Mouse (Mus musculus) heart, adult 8-10 months (tissue): Measurements from ENCODE around the gene Ngrn. TPM values are rescaled to one million over a fixed set of nuclear protein-coding genes. Genes with fewer than 3 reads are reported as not detected.
A peak's percentile ranks its signal among the peaks of the same experiment; 100 is the strongest.

ENCODE experiments used
- DNase-seq: peaks from one replicate; pipeline ENCODE4 v3.0.0; 2022; ENCODE audit warnings: low spot score
- total RNA-seq, 4 experiments: library from RNA; stranded (reverse); gene quantifications; 2 replicates each; pipeline ENCODE4 v1.2.4; 2022

The Ngrn gene
- total RNA-seq, result 10 to 100 TPM; 26.2 to 28.6 (median 27.2) TPM

DNA sequence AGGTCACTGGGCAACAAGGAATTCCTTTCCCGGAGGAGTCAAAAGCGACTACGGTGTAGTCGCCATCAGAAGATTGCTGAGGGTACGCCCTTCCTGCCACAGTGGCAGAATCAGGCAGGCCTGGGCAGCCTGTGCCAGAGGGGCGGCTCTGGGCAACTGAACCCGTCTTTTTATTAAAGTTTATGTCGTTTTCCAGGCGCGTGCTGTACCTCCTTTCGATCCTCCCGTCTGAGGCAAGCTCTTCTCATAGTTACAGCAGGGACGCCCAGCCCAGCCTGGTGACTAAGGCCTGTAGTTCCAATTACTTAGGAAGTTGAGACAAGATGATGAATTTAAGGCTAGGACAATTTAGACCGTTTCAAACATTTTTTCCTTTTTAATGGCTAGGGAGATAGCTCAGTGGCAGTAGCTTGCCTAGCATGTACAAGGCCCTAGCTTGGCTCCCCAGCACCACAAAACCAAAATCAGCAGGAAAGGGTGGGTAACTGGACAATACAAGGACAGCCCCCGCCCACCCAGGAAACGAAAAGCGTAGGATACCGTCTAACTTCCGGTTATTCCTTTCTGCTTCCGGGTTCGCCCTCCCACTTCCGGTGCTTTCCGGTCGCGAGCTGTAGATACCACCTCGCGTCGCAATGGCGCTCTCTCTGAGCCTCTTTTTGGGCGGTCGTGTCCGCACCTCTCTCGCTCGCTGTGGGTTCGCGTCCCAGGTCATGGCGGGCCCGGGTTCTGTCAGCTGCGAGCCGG is at the start of gene Ngrn:
Gene Ngrn, plus strand, starts transcription at position 591 of the 747 bp plus-strand sequence.
- peak; percentile 89 for DNase-seq

DNA sequence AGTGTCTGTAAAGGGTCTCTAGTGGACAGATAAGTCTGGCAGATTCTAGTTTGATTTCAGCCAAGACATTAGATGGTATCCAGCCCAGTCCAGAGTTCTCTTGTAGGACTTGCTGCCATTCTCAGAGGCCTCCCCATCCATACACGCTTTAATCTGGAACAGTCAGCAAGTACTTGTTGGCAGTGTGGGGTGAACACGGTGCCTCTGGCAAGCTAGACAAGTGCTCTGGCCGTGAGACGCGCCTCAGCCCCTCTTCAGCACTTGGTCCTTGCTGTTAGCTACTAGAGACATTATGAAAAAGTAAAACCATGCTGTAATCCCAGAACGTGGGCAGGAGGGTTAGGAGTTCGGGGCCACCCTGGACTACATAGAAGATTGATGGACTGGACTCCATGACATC is 47.4 kb upstream of the Ngrn start:
- DNase-seq, result no peak

DNA sequence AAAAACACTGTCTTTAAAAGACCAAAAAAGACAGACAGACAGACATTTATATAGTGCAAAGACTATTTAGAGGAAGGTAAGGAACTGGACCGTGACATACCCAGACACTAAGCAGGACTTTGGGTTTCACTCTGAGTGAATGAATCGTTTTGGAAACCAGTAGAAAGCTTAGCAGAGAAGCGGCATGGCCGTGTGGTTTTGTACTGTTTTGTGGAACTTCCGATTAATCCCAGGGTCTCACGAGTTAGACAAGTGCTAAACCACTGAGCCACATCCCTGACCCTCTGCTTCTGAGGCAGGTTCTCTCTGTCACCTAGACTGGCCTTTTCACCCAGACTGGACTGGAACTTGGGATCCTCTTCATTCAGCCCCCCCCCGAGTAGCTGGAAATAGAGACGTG is 46.6 kb upstream of the Ngrn start:
- DNase-seq, result no peak

DNA sequence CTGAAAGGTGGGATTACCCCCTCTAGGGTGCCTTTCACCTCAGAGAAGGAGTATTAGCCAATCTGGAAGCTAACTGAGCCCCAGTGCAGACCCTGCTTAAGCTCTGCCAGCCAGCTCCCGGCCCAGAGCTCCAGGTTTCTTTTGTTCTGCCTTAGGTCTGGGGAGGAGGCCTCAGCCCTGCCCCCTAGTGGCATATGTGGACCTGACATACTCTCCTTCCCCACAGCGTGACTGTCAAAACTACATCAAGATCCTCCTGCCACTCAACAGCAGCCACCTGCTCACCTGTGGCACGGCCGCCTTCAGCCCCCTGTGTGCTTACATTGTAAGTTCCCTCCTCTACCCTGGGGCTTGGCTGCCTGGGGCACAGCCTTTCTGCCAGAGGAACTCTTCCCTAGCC is 45.6 kb upstream of the Ngrn start:
- DNase-seq, result peak; percentile 71

DNA sequence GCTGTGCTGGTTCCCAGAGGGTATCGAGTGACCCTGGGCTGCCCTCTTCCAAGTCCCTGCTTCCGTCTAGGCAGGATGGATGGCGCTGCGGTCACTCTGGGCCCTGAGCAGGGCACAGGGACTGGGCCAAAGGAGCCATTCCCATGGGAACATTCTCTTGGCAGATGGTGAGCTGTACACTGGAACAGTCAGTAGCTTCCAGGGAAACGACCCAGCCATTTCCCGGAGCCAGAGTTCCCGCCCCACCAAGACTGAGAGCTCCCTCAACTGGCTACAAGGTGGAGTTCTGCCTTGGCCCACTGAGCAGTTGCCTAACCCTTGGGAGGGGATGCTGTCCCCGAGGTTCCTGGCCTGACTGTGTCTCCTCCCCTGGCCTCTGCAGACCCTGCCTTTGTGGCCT is 44.4 kb upstream of the Ngrn start:
- peak; percentile 75 for DNase-seq

DNA sequence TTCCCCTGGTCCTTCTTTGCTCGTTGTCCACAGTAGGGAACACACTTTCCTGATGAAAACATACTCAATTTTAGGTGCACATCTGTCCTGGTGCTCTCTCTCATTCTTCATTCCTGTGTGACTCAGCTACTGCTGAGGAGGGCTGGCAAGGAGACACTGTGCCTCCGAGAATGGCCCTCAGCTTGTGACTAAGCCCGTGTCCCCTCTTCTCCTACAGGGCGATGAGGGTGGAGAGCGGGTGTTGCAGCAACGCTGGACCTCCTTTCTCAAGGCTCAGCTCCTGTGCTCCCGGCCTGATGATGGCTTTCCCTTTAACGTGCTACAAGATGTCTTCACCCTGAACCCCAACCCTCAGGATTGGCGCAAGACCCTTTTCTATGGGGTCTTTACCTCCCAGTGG is 42.3 kb upstream of the Ngrn start:
- no peak for DNase-seq

DNA sequence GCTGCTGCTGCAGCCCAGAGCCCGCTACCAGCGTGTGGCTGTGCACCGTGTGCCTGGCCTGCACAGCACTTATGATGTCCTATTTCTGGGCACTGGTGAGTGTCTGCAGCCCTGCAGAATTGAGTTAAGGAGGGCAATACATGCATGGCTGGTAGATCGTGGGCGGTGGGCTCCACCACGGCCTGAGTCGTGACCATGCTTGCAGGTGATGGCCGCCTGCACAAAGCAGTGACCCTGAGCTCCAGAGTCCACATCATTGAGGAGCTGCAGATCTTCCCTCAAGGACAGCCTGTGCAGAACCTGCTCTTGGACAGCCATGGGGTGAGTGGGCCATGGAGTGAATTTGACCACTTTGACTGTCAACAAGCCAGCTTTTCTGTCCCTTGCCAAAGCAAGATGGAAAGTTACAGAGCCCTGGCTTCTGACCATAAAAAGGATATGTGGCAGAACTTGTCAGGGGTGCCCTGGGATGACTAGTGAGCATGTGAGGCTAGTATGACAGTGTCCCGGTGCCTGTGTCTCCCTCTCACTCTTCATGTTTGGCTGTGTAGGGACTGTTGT is 40.7 kb upstream of the Ngrn start:
- DNase-seq, result no peak

DNA sequence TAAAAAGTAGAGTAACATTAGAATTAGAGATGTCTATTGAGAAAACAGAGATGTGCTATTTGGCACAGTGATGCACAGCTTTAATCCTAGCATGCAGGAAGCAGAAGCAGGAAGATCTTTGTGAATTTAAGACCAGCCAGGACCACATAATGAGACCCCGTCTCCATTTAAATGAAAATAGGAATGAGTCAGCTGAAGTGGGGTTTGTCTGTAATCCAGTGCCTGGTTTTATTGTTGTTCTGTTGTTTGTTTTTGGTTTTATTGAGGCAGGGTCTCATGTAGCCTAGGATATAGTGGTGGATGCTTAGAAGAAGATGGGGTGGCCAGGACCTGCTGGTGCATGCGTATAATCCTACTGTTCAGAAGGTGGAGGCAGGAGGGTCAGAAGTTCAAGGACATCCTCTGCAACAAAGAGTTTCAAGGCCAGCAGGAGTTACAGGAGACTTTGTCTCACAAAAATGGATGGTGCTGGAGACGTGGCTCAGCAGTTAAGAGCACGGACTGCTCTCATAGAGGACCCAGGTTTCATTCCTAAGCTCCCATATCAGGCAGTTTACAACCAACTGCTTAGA is 39.8 kb upstream of the Ngrn start:
- no peak for DNase-seq

DNA sequence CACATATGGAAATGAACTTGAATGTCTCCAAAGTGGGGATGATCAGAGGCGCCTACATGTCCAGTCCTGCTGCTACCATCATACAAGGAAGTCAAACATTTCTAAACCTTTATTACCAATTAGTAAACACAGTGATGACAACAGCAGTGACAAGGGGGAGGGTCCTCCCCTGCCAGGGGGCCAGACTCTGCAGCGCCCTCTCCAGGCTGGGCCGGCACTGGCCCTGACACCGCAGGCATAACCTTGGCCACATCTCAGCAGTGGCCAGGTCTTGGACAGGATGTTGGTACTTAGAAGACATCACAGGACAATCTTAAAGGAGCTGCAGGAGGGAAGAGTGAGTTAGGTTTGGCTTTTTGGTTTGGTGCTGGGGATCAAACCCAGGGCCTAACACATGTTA is 34.0 kb upstream of the Ngrn start:
- no peak for DNase-seq

DNA sequence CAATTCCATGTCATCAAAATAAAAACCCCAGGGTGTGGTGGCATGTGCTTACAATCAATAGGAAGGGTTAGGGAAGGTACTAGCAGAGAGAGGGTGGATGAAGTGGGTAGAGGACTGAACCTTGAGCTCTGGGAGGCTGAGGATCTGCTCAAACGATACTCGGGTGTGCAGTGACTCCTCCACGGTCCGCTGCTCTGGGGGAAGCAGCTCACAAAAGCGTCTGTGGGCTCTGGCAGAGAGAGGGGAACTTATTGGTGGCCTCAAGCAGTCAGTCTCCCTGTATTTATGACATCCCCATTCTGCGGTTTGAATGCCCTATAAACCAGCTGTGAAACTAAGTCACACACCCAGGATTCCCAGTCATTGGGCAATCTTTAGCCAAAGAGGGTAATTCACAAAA is 30.8 kb upstream of the Ngrn start:
- no peak for DNase-seq

DNA sequence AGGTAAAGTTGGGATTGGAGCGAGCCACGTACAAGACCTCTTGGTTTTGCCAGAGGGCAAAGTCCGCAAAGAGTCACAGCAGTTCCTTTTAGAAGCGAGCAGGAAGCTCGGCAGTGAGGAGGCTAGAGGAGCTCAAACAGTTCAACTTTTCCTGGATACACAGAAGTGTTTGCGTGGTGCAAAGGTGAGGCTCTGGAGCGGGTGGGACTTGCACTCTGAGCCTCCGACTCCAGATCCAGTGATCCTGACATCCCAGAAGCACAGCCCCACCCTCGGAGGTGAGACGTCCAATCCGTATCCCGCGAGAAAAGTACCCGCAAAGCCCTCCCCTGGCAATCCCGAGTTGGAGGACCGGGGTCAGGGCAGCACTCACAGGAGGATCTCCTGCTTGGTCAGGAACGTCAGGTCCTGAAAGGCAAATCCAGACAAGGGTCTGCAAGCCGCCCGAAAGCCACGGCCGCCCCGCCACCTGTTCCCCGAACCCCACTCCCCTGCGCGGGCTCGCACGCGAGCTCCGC is 29.0 kb upstream of the Ngrn start:
- no peak for DNase-seq

DNA sequence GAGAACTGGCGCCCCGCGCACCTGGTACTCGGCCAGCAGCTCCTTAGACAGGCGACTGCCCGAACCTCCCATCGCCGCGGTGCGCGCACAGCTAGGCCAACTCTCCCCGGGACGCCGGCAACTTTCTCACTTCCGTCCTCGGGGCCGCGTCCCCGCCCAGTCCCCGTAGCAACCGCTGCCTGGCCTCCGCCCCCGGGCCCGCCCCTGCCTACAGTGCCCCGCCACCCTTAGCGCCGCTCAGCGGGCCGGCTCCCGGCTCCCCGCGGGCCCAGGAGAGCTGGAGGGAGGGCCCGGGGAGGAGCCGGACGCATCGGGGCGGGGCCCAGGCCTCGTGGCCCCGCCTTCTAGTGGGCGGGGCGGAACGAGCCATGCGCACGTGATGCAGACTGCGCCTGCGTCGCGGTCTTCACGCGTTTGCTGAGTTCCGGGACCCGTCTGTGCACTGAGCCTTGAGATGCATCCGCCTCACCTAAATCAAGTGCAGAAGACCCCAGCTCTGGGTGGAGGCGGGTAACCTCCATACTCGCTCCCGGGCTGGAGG is 28.5 kb upstream of the Ngrn start, which contains the start of the genes Cib1 and Gdpgp1:
Gene Cib1, minus strand, starts transcription at position 325 of the 541 bp plus-strand sequence.
Gene Gdpgp1, plus strand, starts transcription at position 377 of the 541 bp plus-strand sequence.
- peak; percentile 94 for DNase-seq

DNA sequence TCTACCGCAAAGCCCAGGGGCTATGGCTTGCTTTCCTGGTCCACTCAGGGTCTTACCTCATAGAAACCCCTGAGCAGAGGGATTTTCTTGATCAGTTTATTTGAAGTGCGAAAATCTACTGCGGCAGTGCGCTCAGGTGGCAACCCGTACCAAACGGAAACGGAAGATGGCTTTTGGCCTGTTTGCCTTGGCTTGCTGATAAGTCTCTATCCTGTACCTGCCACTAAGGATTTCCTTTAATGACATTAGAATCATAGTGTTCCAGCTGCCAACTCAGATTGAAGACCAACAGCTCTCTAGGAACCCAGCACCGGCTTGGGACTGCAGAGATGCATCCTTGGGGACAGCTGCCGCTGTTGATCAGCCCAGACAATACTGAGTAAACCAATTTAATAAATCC is 27.2 kb upstream of the Ngrn start:
- DNase-seq, result no peak

DNA sequence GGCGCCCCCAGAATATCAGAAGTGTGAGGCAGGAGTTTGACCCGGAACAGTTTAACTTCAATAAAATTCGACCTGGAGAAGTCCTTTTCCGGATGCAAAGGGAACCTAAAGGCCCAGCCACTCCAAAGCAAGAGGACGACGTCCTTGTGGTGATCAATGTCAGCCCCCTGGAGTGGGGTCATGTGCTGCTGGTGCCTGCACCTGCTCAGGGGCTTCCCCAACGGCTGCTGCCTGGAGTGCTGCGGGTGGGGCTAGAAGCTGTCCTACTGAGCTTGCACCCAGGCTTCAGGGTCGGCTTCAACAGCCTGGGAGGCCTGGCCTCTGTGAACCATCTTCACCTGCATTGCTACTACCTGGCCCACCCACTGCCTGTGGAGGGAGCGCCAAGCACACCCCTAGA is 22.5 kb upstream of the Ngrn start:
- no peak for DNase-seq

DNA sequence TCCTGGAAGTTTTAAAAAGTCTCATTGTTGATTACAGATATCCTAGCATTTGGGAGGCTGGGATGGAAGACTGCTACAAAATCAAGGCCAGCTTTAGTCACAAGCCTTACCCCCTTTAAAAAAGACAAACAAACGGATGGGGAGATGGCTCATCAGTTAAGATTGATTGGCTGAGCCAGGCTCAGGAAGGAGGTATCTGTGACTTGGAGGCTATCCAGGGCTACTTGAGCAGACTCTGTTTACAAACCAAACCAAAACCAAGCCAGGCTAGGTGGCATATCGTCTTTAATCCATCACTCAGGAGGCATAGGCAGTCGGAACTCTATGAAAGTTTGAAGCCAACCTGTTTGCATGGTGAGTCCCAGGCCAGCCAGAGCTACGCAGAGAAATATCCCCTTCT is 19.4 kb upstream of the Ngrn start:
- DNase-seq, result no peak

DNA sequence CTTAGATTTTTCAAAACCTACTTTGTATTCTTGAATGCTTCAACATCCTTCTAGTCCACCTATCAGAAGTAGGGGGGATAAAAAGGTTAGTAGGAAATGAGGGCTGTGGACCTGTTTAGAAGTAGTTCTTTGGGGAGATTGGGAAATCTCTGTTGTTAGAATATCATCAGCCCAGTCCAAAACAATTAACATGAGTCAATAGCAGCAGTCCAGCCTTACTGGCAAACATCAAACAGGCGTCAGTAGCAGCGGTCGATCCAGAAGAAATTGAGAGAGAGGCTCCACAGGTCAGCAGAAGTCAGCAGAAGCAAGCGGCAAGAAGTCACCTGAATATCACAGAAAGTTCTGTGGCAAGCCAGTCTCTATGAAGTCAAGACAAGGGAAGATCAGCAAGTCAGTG is 16.2 kb upstream of the Ngrn start:
- no peak for DNase-seq

DNA sequence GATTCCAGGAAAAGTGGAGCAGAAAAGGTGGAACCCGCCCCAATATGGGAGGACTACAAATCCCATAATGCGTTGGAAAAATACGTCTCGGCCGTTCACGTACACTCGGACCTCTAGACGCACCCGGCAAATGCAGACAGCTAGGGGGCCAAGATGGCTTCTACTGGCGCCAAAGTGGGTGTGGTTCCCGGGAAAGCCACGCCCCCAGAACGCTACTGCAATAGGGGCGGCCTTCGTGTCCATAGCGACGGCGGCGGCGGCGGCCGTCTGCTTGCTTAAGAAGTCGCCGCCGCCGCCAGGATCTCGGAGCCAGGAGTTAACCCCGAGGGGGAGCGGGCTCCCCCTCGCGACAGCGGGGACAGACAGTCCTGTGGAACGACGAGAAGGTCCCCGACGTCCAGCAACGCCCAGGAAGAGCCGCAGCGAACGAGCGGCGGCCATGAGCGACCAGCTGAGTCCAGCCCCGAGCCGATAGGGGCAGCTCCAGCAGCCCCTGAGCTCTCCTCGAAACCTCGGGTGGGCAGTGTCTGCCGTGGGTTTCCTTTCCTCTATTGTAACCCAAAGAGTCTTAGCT is 14.8 kb upstream of the Ngrn start, which contains the start of gene Ttll13:
Gene Ttll13, plus strand, starts transcription at position 229 of the 574 bp plus-strand sequence.
- DNase-seq, result peak; percentile 96

DNA sequence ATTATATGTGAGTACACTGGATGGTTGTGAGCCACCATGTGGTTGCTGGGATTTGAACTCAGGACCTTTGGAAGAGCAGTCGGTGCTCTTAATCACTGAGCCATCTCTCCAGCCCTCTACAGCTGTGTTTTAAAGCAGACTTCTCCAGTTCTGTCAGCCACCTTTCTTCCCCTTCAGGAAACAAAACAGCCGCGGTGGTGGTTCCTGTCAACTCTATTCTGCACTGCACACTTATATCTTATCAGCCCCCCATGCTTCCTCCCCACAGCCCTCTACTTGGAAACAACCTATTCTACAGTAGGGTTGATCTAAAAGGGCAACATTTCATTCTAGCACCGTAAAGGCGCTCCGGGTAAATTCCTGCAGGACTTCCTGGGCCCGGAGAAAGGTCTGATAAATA is 14.2 kb upstream of the Ngrn start:
- DNase-seq, result no peak

DNA sequence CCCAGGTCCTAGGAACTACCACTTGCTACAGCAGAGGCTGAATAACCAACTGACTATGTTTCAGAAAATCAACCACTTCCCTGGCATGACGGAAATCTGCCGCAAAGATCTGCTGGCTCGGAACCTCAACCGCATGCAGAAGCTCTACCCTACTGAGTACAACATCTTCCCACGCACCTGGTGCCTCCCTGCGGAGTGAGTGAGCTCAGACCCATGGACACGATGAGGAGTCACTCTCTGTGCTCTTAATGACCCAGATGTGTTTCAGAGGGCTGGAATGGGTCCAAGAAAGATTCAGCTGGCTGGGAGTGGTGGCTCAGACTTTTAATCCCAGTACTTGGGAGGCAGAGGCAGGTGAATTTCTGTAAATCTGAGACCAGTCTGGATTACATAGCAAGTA is 8.6 kb upstream of the Ngrn start:
- DNase-seq, result no peak

DNA sequence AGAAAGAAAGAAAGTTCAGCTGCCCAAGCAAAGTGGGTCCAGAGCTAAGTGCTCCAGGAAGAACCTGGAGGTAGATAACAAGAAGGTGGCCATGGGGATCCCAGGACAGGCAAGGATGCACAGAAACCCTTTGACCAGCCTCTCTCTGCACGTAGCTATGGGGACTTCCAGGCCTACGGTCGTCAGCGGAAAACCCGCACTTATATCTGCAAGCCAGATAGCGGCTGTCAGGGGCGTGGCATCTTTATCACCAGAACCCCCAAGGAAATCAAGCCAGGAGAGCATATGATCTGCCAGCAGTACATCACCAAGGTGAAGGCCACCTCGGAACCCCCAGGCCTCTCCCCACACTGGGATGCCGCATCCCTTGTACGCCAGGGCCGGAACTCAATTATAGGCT is 8.1 kb upstream of the Ngrn start:
- no peak for DNase-seq

DNA sequence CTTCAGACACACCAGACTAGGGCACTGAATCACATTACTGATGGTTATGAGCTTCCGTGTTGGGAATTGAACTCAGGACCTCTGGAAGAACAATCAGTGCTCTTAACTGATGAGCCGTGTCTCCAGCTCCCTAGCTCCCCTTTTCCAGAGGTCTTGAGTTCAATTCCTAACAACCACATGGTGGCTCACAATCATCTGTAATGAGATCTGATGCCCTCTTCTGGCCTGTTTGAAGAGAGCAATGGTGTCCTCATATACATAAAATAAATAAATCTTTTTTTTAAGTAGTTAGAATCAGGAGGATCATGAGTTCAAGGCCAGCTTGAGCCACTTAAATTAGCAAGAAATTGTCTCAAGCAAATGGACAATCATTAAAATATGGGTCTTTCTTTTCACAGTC is 5.0 kb upstream of the Ngrn start:
- no peak for DNase-seq

DNA sequence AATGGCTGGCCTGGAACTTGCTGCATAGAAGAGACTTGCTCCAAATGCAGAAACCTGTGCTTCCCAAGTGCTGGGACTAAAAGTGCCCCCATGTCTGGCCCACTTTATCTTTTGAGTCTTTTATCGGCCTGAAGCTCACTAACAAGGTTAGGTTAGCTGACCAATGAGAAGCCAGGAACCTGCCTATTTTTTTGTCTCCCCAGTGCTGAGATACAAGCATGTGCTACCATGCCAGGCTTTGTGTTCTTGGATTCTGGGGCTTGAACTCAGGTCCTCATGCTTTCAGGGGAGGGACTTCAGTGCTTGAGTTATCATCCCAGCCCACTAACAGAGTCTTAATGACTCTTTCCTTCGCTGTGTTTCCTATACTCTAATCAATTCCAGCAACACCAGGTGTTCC is 3.3 kb upstream of the Ngrn start:
- no peak for DNase-seq
